Mouse (Mus musculus) adrenal gland, adult 2 months (tissue): ENCODE data around the gene Rgs6. TPM values are rescaled to one million over a fixed set of nuclear protein-coding genes. Genes with fewer than 3 reads are reported as not detected.
A peak's percentile ranks its signal among the peaks of the same experiment; 100 is the strongest.

Source experiments
- DNase-seq: peaks from one replicate; pipeline ENCODE4 v3.0.0; 2021
- polyA plus RNA-seq: library from polyadenylated mRNA; depleted of rRNA; stranded (reverse); fragments of >200 nt; gene quantifications from 2 replicates; pipeline ENCODE4 v1.2.3, GENCODE M21; 2012
- total RNA-seq, 2 experiments: library from RNA; stranded (reverse); gene quantifications; 2 replicates each; pipeline ENCODE4 v1.2.3; 2021

Gene Rgs6
- total and polyA plus RNA-seq, 3 experiments, result 0.16 to 0.76 (median 0.75) TPM

DNA sequence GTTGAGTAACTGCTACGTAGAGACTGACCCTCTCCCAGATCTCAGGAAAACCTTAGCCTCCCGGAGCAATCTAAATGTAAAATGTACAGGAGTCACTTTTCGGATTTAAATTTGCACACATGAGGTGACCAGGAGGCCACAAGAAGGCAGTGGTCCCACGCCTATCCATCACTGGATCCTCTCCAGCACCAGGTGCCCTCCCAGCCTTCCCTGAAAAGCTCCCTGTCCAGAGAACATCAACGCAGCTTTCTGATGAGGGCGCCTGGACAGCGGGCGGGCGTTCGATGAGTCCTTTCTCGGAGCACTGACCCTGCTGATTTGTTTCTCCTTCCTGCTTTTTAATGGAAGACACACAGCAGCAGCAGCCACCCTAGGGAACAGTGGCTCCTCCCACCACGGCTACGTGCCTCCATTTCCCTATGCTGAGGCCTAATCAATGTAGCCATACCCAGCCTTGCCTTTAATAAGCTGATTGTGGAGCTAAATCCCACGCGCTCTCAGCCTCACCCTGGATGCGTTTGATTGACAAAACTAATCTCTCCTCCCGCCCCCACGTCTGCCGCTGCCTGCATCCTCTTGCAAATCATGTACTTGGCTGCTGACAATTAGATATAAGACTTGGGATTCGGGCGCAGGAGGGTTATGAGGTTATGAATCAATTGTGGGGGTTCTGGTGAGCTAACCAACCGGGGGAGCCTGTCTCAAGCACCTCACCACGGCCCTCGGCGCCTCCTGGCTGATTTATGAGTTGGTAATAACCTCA, 449.9 kb downstream of the Rgs6 start:
- DNase-seq, result no peak

DNA sequence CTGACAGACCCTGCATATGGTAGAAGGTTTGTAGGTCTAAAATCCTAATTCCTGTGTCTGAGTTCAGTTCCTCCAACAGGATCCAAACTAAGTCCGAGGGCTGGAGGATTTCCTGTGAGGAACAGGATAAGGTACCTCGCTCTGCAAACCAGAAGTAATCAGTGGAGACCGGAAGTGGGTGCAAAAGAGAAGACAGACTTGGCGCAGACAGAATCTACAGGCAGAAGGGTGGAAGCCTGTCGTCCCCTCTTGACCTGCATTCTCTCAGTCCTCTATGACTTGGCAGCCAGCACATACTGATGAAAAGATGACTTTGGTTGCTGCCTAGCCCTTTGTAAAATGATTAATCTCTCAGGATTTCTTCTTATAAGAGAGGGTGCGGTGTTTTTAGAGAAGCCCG, 450.7 kb downstream of the Rgs6 start:
- no peak for DNase-seq

DNA sequence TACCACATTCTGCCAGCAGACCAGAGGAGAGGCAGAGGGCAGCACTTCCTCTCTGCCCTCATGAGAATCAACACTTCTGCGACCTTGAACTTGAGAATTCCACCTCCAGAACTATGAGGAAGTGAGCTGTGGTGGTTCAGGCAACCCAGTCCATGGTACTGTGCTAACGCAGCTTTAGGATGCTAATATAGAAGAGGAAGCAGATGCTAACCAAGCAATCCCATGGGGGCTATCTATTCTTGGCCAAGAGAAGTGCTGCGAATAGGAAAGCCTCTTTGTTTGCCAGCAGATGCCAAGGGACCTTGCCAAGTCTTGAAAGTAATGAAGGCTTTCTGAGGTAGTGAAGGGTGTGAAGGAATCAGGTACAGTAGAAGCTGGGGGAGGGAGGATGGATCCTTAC, 451.8 kb downstream of the Rgs6 start:
- DNase-seq, result no peak

DNA sequence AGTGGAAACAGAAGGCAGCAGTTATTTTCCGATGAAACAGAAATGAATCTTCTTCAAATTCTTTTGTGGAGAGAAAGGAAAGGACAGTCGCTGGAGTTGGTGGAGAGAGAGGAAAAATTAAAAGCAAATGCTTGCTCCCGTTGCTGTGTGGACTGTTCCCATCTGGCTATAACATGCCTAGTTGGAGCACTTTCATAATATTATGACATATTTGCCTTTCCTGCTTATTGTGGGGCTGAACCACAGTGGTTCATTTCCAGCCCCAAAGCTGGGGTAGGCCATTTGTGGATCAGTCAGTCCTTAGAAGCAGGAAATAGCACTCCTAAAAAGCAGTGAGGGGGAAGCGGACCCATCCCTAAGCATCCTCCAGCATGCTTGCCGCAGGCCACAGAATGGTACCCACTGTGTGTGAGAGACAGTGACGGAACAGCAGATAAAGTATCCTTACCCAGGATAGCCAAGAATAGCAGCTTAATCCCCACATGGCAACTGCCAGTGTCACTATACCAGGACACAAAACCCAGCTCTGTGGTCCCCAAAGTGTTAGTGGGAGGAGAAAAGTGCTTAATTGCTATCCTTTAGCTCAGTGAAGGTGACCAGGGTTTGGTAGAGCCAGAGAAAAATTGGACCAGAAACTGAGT, 456.0 kb downstream of the Rgs6 start:
- no peak for DNase-seq

DNA sequence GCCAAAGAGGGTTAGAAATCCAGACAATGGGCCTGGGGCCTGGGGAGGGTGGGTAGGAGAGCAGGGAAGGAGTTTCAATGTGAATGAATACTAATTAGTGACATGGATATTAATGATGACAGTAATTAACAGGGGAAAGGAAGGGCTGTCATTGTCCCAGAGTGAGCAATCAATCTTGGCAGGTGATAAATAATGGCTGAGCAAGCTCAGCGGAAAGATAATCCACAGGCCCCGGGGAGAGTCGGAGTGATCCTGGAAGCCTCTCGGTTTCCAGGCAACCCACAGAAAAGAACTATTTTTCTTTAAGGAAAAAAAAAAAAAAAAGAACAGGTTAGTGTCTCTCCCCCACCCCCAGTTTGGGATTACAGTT, 456.5 kb downstream of the Rgs6 start:
- DNase-seq, result no peak

DNA sequence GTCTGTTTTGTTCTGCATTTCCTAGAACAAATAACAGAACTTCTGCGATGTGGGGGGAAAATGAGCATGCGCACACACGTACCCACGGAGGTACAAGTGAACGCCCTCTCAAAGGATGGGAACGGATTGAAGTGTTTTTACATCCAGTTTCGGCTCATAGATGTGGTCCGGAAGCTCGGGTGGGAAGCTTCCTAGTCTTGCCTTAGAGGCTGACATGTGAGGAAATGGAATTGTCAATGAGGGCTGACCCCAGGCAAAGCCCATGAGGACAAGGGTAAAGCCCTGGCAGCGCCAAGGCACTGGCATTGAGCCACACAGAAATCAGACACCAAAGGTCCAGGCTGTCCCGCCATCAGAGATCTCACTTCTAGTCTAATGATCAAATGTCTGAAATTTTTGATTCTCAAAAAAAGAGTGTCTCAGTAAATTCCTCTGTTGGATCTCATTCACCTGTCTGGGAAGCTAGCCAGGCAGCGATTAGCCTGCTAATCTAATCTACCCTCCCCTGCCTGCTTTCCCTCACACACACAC, 457.0 kb downstream of the Rgs6 start:
- DNase-seq, result peak; percentile 25

DNA sequence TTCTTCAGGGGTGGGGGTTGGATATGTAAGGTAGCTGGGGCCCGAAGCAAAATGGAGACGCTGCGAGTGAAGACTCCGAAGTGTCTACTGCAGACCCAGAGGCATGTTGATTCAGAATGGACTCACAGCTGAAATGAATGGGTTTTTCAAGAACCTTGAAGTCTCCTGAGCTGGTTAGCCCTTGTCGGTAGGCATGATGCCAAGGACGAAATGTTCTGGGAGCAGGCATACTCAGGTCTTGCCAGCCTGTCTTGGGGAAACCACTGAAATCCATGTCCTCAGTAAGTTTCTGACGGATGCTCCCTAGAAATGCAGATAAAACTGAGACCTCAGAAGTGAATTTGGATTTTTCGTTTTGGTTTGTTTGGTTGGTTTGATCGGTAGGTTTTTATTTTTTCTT, 458.6 kb downstream of the Rgs6 start:
- DNase-seq, result peak; percentile 62

DNA sequence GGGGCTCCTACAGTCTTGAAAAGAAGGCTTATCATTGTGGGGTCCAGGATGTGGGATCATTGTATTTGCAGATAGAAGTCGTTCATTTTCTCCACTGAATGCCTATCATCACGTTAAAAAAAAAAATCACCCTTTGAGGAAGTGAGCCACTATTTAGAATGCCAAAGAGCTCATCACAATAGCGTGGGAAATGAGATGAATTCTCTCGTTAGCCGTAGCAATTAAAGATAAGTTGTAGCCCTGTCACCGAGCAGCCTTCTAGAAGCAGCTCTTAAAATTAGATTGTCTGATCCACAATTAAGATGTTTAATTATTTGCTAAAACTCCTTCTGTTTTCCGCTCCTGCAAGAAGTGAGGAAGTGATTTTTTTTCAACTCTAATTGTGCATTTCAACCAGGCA, 459.6 kb downstream of the Rgs6 start:
- no peak for DNase-seq

DNA sequence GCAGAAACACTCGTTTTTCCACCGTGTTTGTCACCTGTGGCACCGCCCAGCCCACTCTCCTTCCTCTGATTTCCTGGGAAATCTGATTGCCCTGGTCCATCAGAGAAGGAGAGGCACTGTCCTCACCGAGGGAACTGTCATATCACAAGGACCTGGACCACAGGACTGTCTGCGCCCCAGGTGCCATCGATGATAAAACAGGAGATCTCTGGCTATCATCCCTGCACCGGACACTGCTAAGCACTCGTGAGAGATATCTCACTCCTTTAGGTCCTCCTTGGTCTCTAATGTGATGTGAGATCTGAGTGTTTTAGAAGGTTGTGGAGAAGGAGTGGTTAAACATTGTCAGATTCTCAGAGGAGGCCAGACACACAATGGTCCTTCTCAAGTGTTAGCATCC, 462.4 kb downstream of the Rgs6 start:
- DNase-seq, result no peak

DNA sequence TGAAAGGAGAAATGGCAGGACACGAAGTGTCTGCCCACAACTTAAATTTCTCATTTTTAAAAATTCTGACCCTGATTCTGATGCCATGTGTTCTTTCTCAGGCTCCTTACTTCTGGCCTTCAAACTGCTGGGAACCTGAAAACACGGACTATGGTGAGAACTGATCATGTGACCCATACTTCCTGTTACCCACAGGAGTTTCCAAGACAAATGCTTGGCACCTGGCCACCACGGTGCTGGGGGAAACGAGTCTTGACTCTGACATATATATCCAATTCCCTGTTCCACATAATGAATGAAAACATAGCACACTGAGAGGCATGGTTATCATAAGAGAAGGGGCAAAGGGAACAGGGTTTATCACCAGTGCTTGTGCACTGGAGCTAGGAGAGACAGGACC, 464.3 kb downstream of the Rgs6 start:
- DNase-seq, result no peak

DNA sequence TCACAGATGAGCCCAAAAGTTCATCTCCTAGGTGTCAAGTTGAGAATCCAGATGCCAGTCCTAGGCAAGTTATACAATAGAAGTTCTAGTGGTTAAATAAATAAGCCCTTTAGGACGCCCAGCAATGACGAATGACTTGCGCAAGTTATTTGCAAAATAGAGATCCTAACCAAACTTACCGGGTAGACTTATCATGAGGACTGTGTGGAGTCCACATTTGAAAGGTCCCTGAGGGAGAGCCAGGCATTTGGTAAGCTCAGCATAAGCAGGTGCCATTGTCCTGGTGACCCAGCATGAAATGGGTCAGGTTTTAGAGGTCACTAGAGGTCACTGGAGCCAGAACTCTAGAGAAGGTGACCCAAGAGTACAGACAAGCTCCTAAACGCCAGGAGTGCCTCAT, 467.6 kb downstream of the Rgs6 start:
- DNase-seq, result no peak

DNA sequence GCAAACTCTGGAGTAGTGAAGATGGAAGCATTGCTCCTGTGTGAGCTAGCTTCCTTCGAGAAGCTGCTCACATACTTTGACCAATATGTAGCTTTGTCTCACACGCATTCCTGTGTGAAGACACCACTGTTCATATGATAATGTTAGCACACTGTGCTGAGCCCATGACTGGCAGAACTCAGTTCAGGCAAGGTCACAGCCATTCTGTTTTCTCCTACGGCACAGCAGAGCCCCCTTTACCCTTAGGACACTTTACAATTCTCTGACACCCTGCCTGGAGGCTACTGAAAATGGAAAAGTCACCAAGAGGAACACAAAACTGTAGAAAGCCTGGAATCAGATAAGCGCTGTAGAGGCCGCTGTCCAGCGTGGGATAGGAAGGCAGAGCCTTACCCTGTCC, 478.3 kb downstream of the Rgs6 start:
- DNase-seq, result no peak

DNA sequence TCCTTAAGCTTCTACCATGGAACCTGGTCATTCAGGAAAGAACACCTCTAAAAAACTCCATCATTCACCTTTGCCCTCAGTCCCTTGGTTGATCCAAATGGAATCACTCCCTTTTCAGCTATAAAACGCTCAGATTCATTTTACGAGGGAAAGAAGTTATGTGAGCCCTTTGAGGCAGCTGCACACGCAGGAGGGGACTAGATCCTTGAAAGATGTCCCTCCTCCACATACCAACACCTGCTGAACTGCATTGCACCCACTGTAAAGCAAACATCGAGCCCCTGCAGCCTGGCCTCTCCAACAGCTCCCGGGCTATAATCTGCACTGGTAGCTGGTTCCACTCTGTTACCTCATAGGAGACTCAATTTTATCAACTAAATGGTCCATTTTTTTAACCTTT, 482.8 kb downstream of the Rgs6 start:
- DNase-seq, result no peak

DNA sequence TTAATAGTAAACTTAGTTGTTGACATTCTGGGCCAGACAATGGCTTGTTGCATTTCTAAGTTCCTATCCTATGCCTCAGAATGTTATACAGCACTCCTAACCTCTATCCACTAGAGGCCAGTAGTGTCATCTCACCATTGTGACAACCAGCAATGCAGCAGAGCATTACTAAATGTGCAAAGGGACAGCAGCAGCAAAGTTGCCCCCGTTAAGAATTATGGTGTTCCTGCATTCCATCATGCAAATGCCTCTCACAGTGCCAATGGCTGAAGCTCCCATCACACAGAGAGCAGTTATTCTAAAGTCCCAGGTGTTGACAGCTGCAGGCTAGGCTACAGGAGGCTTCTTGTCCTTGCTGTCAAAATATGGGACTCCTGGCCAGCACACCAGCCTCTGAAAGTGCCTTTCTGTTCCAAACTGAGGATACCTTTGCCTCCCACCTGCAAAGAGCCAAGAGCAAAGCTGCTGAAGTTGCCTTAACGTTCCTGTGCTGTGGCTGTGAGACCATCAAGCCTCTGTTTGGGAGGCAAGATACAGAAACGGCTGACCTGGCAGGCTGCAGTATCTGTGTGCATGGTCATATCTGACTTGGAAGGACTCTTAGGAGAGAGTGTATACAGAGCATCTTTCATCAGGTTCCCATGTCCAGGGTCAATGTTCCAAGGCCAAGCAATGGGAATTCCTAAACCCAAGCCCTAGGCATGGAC, 484.2 kb downstream of the Rgs6 start:
- no peak for DNase-seq

DNA sequence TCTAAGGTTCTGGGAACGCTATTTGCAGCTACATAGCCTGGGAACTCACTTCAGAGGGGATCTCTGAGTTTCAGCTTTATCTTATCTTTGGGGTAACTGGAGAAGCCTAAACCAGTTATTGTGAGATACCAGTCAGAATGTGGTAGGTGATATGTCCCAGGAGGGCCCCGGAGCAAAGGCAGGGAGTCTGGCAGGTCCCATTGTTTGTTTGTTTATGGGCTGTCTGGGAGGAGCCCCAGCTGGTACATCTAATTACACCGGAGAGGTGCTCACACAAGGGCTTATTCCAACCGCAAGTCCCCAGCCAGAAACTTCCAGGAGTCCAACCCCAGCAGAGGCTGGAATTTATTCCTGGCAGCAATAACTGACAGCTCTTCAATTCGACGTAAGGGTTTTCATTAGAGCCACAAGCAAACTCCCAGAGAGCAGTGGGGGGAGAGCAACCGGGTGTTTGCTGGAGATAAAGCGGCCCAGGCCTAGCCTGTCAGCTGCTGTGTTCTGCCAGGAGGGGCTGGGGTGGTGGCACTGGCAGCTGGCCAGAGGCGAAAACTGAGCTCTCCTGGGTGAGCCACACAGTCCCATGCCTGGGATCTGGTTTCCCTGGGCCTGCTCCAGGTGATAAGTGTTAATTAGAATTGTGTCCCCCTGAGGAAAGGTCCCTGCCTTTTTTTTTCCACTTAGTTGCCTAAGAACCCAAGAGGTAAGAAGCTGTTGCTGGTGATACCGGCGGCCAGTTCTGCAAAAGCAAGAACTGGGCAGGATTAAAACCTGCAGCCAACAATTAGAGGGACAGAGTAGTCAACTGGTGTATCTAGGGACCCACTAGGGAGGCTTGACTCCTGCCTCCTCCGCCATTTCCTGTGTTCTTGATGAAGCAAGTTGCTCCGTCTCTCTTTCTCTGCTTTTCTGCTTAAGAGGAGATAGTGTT, 485.1 kb downstream of the Rgs6 start:
- peak; percentile 23 for DNase-seq

DNA sequence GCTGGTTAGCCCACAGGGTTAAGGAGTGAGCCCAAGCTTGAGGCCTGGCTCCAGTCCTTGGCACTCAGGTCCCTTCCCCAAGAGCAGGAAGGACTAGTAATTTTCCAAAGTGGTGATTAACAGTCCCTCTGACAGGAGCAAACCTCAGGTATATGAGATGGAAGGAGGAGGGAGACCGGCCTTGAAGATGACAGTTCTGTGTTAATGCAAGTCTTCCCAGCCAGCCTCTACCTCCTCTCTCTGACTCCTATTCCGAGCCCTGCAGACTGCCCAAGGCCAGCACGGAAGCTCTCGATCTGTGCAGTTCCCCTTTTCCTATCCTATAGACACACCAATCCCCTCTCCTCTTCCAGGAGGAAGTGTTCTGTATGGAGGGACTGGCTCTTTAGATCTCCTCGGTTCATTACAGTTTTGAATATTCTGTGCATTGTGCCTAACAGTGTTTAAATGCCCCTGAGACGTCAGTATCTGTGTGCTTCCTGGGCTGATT, 485.8 kb downstream of the Rgs6 start:
- no peak for DNase-seq

DNA sequence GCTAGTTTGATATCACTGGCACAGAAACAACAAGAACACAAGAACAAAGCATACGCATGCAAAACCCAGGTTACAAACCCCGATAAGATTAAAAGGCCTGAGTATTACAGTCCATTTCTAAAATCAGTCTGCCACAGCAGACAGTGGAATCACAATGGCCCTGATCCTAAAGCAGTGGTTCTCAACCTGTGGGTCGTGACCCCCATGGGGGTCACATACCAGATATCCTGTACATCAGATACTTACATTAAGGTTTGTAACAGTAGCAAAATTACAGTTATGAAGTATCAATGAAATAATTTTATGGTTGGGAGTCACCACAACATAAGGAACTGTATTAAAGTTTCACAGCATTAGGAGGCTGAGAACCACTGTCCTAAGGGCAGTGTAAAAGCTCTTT, 488.1 kb downstream of the Rgs6 start:
- DNase-seq, result no peak

DNA sequence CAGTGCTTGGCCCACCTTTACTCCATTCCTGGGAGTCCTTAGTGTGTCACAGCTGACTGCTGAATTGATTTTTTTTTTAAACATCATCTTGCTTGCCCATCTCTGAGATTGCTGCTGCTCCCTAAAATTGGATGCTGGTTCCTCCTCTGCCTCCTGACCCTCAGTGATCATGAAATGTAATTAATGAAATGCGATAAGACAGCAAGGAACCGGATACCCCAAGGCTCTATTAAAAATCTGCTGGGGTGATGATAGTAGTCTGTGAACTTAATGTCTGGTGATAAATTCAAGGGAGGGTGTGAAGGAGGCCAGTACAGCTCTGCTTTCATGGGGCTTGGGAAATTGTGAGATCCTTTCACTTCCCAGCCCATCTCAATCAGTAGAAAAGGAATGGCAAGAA, 489.4 kb downstream of the Rgs6 start:
- DNase-seq, result no peak

DNA sequence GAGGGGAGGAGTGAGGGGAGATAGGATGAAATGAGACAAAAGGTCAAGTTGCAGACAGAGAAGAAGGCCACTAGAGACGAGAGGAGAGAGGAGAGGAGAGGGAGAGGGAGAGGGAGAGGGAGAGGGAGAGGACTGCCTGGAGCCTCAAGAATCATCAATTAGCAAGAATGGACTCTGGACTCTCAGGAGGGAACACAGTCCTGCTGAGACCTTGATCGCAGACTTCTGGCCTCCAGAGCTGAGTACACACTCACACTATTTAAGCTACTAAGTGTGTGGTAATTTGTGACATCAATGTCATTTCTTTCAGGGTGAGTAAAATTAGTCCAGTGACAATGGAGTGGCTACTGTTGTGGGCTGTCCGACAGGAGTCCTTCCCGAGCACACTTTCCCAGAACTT, 495.3 kb downstream of the Rgs6 start:
- DNase-seq, result no peak

DNA sequence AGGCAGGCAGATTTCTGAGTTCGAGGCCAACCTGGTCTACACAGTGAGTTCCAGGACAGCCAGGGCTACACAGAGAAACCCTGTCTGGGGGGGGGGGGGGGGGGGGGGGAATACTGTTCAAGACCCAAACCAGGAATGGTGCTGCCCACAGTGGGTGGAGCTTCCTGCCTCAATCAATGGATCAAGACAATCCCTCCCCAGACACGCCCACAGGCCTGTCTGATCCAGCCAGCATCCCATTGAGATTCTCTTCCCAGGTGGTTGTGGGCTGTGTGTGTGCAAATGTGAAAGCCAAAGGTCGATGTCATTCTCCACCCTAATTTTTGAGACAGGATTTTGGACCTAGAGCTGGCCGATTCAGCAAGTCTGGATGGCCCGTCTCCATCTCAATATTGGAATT, 496.5 kb downstream of the Rgs6 start:
- DNase-seq, result no peak

DNA sequence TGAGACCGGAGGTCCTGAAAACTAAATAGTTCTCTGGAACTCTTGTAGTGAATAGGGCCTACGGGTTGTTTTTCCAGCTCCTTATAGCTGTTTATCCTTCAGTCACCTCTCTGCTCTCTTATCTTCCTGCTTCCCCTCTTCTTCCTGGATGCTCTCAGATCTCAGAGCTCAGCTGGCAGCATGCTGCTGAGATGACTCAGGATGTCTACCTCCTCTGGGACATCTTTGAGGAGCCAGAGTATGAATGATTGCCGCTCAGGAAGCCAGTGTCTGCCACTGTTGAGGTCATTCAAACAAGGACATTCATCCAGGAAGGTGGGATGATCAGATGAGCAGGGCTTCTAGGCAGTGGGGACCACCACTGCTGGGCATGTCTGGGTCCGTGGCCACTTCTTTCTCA, 498.9 kb downstream of the Rgs6 start:
- DNase-seq, result peak; percentile 27

DNA sequence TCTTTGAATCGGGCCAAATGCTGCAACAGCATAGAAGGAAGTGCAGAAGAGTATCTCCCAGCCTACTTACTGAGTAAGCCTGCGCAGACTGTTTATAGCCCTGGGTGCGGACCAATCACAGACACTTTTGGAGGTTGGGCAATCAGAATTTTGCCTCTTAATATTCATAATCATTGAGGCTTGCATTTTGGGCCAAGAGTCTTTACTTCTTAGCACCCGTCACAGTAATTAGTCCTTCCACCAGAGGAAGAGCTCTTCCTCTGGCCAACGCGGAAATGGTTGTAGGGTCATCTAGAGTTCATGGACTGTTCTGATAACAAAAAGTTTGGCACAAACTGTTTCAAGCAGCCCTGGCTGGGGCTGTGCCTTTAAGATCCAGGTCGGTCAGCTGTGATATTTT, 499.5 kb downstream of the Rgs6 start:
- DNase-seq, result no peak
